Mouse (Mus musculus): ENCODE results near the gene Cdk2ap2. TPM values are rescaled to one million over a fixed set of nuclear protein-coding genes. Genes with fewer than 3 reads are reported as not detected.
"Not testable (repeated sequence)": the region's sequence is repeated elsewhere in the genome, so short reads cannot be mapped to it uniquely, and the experiment has no call there.

Cdk2ap2 gene
- polyA plus RNA-seq, 3 experiments from 2014 or later = 329 to 406 (median 406) TPM

DNA sequence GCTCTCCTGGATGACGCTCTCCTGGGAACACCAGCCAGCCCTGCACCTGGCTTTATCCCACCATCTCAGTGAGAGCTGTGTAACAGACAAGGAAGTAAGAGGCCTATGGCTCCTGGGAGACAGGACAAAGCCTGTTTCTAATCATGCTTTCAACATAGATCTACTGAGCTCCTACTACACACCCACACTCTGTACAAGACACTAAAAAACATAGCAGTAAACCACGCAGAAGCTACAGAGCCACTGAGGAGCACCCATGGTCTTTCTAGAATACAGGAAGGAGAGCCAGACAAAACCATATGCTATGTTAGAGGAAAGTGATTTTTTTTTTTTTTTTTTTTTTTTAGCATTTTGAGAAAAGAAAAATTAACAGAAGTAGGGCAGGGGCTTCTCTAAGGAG lies 21.4 kb downstream of the Cdk2ap2 start:
- no peak for ATAC-seq

GRCm38 (mm10) chr19:4119716-4120487 lies 22.9 kb downstream of the Cdk2ap2 start:
- ATAC-seq = peak; percentile 79

GRCm38 (mm10) chr19:4120496-4120895 lies 23.5 kb downstream of the Cdk2ap2 start:
- no peak for ATAC-seq

- ATAC-seq = peak; percentile 62
These were observed 24.3 kb downstream of the Cdk2ap2 start for GRCm38 (mm10) chr19:4121097-4121805.

- not testable (repeated sequence) for ATAC-seq
These were observed 24.9 kb downstream of the Cdk2ap2 start for GRCm38 (mm10) chr19:4121896-4122295.

GRCm38 (mm10) chr19:4122411-4123370 lies 25.7 kb downstream of the Cdk2ap2 start:
- no peak for ATAC-seq

DNA sequence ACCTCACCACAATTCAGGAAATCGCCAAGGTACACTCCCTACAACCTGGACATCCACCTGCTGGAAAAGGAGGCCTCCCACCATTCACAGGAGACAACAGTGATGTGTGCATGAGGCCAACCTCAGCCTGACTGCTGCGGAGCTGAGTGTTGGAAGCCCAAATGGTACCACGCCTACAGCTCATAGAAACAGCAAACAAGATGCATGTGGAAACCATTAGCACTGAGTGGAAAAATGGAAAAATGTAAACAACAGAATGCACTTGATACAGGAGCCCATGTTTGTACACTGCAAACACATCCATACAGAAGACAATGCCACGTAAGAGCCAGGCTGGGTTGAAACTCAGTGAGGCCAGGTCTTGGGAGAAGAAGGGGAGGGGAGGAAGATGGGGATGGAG lies 27.4 kb downstream of the Cdk2ap2 start:
- no peak for ATAC-seq

DNA sequence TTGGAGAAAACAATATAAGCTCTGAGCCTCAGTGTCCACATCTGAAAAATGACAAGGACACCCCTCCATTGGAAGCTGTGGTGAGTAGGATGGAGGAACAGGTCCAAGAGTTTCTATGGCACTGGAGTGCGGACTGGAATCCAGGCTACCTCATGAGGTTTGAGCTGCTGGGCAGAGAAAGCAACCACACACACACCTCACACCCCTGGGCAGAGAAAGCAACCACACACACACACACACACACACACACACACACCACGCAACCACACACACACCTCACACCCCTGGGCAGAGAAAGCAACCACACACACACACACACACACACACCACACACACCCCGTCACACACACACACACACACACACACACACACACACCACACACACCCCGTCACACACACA lies 28.3 kb downstream of the Cdk2ap2 start:
- not testable (repeated sequence) for ATAC-seq

GRCm38 (mm10) chr19:4125741-4126696 lies 29.0 kb downstream of the Cdk2ap2 start, which contains the start of gene Aip:
Gene Aip (minus strand): TSS chr19:4125858.
- ATAC-seq = peak; percentile 75

DNA sequence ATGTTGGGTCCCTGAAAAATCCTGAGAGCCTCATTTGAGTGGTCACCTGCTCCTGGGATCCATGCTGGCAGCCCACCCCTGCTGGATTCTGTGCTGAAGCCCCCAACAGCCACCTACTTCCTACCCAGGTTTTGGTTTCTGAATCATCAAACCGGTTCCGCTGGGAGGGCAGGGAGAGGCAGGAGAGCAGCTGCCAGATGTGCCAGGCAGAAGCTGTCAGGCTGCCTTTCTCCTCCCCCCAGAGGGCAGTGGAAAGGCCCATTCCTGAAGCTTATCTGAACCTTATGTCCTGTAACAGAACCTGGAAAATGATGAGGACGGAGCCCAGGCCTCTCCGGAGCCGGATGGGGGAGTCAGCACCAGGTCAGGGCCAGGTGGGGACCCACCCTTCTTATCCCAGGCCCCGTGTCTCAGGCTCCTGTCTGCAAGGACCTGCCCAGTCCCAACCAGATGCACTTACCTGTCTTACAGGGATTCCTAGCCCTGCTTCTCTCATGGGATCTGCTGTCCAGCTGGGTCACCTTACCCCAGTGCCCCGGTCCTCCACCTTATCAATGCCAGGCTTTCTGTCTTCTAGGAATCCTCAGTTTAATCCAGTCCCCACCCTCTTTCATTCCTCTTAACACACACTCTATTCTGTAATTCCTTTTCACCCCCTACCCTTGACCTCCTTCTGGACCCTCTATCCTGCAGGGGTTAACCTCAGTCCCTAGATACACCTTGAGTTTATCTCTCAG lies 29.9 kb downstream of the Cdk2ap2 start:
- no peak for ATAC-seq

DNA sequence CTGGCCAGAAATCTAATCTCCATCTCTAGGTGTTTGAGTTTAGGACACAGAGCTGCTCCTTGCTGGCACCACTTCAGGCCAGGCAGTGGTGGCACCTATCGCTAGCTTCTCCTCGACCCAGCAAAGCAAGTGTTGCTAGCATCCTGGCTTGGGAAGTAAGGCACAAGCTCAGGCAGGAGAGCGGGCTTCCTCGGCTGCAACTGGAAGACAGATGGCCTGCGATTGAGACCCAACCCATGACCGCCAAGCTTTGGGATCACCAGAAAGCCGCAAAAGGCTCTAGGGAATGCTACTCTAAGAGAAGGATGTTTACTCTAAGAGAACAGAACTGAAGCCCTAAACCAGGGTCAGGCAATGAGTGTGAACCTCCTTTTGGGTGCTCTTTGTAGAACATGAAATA lies 32.5 kb downstream of the Cdk2ap2 start:
- no peak for ATAC-seq

GRCm38 (mm10) chr19:4130106-4130505 lies 33.1 kb downstream of the Cdk2ap2 start:
- ATAC-seq = no peak

DNA sequence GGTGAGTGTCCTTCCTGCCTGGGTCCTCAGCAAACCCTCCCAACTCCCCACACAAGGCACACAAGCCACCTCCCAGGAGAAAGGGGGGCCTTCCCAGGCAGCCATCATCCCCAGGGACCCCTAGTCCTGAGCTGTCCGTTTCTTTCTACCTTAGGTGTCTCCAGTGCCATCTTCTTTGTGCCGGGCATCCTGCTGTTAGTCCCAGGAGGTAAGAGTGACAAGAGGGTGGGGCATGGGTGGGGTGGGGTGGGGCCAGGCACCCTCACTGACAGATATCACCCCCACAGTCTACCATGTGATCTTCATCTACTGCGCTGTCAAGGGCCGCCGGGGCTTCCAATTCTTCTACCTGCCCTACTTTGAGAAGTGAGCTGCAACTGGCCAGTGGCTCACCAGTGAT lies 34.1 kb downstream of the Cdk2ap2 start:
- no peak for ATAC-seq

DNA sequence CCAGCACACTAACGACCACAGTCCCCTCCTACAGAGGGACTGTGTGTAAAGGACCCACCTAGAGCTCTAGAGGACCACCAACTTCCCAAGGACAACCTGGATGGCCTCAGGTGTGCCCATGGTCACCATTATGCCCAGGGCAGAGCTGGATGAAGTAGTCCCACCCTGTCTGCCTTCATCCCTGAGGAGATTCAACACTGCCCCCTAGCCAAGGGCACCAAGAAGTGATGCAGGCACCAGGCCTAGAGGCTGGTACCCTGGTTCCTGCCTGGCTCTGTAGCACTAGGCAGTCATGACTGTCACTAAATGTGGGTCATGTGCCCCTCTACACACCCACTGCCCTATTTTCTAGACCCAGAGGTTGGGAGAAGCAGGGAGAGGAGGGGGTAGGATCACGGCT lies 34.8 kb downstream of the Cdk2ap2 start:
- ATAC-seq = no peak

- no peak for ATAC-seq
These were observed 37.4 kb downstream of the Cdk2ap2 start for GRCm38 (mm10) chr19:4134354-4134753.

GRCm38 (mm10) chr19:4135229-4135962 lies 38.4 kb downstream of the Cdk2ap2 start:
- peak; percentile 85 for ATAC-seq

DNA sequence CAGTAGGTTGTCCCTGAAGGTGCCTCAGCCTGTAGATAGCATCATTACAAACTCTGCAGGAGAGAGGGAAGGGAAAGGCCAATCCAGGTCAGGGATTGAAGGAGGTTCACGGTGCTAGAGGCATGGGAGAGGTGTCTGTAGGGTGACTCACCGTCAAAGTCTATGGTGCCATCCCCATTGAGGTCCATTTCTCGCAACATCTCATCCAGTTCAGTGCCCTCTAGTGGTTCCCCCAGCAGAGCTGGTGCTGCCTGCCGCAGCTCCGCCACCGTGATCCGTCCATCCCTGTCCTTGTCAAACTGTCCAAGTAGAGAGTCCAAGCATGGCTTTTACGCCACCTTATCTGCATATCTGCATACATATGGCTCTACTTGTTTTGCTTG lies 39.0 kb downstream of the Cdk2ap2 start:
- ATAC-seq = peak; percentile 74

GRCm38 (mm10) chr19:4136463-4136862 lies 39.5 kb downstream of the Cdk2ap2 start:
- ATAC-seq = no peak

DNA sequence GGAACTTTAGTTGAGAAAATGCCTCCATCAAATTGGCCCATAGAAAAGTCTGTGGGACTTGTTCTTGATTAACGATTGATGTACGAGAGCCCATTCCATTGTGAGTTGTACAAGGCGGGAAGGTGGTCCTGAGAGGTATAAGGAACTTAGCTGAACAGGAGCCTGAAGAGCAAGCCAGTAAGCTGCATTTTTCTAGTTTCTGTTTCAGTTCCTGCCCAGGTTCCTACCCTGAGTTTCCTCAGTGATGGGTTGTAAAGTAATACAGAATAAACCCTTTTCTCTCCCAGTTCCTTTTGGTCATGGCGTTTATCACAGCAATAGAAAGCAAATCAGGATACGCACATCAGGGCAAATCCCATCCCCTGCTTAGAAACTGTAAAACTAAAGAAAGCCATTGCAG lies 40.9 kb downstream of the Cdk2ap2 start:
- no peak for ATAC-seq

DNA sequence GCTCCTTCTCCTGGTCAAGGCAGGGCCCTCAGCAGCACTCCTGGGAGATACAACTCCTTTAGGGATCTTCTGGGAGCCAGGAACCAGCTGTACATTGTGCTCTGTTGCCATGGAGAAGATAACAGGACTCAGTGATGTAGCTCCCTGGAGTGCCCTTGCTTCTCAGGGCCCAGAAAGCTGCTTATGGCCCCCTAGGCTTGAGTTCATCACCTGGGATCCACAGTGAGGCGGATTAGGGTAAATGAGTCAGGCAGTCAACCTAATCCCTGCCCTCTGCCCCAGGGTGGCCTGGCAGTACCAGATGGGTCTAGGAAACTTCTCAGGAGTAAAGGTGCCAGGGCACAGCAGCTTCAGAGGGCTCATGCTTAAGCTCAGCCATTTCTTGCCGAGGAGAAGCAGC lies 42.5 kb downstream of the Cdk2ap2 start, which contains the start of gene Gpr152:
Gene Gpr152 (plus strand): TSS at position 342 of the 400 bp plus-strand sequence.
- no peak for ATAC-seq
